Mouse (Mus musculus) CD4-positive naive resting alpha-beta T cell, adult 76 days (primary cell): Measurements from ENCODE around the gene Pomp. TPM values are rescaled to one million over a fixed set of nuclear protein-coding genes. Genes with fewer than 3 reads are reported as not detected.

ENCODE experiments used
- total RNA-seq: library from RNA; stranded (reverse); gene quantifications from one replicate; pipeline ENCODE4 v1.2.4, GENCODE M21; 2023

The Pomp gene
- total RNA-seq, result 72.6 TPM

DNA sequence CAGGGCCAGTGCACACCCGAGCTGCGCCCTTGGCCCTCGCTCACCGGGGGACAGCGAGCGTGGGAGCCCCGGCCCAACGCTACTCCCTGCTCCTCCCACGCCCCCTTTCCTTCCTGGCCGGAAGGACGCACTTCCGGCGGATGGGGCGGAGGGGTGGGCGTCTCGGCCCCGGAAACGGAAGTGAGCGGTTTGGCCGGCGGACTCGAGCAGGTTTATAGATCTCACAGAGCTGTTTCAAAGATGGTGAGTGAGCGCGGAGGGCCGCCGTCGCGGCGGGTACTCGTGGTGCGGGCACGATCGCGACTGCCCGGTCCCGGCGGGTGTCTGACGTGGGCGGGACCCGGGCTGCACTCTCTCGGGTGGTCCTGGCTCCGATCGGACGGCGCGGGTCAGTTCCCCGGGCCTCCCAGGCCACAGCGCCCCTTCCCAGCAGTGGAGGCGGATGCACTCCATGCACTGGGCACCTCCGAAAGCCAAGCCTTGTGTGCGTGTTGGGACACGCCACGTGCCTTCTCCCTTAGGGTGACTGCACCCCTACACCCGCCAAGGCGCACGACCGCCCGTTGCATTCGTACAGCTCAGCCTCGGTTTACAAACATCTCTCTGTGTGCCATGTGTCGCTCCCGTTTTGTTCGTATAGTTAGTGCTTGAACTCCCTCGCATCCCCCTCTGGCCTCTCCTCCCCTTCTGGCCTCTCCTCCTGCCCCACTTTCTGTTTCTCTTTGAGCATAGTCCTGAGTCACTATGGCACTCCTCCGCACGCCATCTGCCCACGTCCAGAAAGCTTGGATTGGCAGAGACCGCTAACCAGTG lies at the start of gene Pomp:
Gene Pomp, plus strand, starts transcription at position 13 of the 813 bp plus-strand sequence.

DNA sequence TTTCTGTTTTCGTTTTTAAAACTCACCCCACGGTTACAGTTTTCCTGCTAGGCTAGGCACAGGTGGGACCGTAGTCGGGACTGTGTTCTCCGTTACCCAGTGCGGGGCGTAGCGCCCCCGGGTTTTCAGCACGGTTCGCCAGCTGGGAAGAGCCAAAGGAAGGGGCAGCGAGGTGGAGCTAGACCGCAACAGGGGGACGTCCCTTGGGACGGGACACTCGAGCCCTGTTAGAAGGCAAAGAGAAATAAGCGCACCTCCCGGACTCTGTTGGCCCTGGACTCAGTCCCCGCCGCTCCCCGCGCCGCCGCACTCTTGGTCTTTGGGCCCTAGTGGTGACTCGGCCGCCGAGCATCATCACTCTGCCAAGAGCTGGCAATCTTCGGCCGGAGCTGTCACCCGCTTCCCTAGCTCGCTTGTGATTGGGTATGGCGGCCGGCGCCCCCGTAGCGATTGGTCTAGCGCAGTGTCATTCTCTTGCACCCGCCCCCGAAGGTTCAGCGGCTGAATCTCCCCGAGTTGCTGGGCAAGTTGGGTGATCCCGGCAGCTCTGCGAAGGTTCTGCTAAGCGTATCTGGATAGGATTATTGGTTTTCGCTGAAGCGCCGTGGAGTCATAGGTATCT lies 34.3 kb downstream of the Pomp start, which contains the start of gene Slc46a3:
Gene Slc46a3, minus strand, starts transcription at position 361 of the 622 bp plus-strand sequence.

Other genes with a start within 250 kb of the Pomp start
- gene Flt1, start 134.4 kb upstream of the Pomp start, total RNA-seq, result 0.12 TPM
- gene Slc46a3, start 34.4 kb downstream of the Pomp start, total RNA-seq, result 8.9 TPM
- 0.56 TPM for gene Mtus2, start 96.9 kb downstream of the Pomp start, total RNA-seq